Mouse (Mus musculus) heart, adult 2 months (tissue): ENCODE measurements around the gene Glt8d2. TPM values are rescaled to one million over a fixed set of nuclear protein-coding genes. Genes with fewer than 3 reads are reported as not detected.
A peak's percentile ranks its signal among the peaks of the same experiment; 100 is the strongest.

Experiments used
- DNase-seq, 2 experiments: peaks; one replicate each; pipeline ENCODE4 v3.0.0; 2021
- H3K27ac ChIP-seq: fragments of 200-600 bp; 2 replicates; pipeline ENCODE4 v1.8.1; 2022
- H3K27me3 ChIP-seq: fragments of 200-500 bp; 2 replicates; pipeline ENCODE4 v1.6.1; 2012; ENCODE audit warnings: mild to moderate bottlenecking, low read length, inconsistent platforms, mixed read lengths; ENCODE audit not compliant: control insufficient read depth, insufficient read depth
- H3K36me3 ChIP-seq: fragments of 200-500 bp; 2 replicates; pipeline ENCODE4 v1.6.1; 2012; ENCODE audit warnings: low read length, inconsistent platforms; ENCODE audit not compliant: control insufficient read depth, insufficient read depth
- H3K4me1 ChIP-seq: fragments of 200-500 bp; 2 replicates; pipeline ENCODE4 v1.6.1; 2011; ENCODE audit warnings: low read length; ENCODE audit not compliant: control insufficient read depth, insufficient read depth
- H3K4me3 ChIP-seq: fragments of 200-600 bp; 2 replicates; pipeline ENCODE4 v1.8.1; 2022
- H3K79me2 ChIP-seq: fragments of 200-500 bp; replicated peaks from 2 replicates; pipeline ENCODE4 v1.6.1; 2012; ENCODE audit warnings: mild to moderate bottlenecking, inconsistent platforms, low read length, moderate library complexity, mixed read lengths; ENCODE audit not compliant: control insufficient read depth, insufficient read depth
- H3K9ac ChIP-seq: fragments of 200-500 bp; 2 replicates; pipeline ENCODE4 v1.6.1; 2012; ENCODE audit warnings: low read depth, mild to moderate bottlenecking, control low read depth, inconsistent platforms, low read length, mixed read lengths
- CTCF ChIP-seq: fragments of 200-600 bp; IDR thresholded peaks from 2 replicates; pipeline ENCODE4 v1.8.1; 2022; ENCODE audit warnings: antibody characterized with exemption, mild to moderate bottlenecking, moderate library complexity
- EP300 ChIP-seq: fragments of 200-500 bp; IDR thresholded peaks from 2 replicates; pipeline ENCODE4 v1.6.1; 2011; ENCODE audit warnings: low read depth, low read length, control low read depth; ENCODE audit not compliant: insufficient read depth
- POLR2A ChIP-seq: fragments of 200-500 bp; IDR thresholded peaks from 2 replicates; pipeline ENCODE4 v1.6.1; 2011; ENCODE audit warnings: mild to moderate bottlenecking, low read depth, low read length, control low read depth; ENCODE audit not compliant: insufficient read depth
- WGBS: fragments of 180-500 bp; shearing (Covaris S2); methylation state at CpG from one replicate; pipeline ENCODE4 v1.1.7; 2018; 5-methylcytosine and 5-hydroxymethylcytosine counted together
- intact Hi-C: fragments of 180-260 bp; cut with DNase I; formaldehyde crosslinking; loops from one replicate; pipeline ENCODE4 v1.15.1; 2025
- polyA plus RNA-seq: library from polyadenylated mRNA; depleted of rRNA; stranded (reverse); fragments of >200 nt; gene quantifications from 2 replicates; pipeline ENCODE4 v1.2.3, GENCODE M21; 2012
- total RNA-seq, 2 experiments: library from RNA; stranded (reverse); gene quantifications; 2 replicates each; pipeline ENCODE4 v1.2.3; 2021

Glt8d2 gene
- total and polyA plus RNA-seq, 3 experiments = 2.2 to 3.0 (median 2.8) TPM

DNA sequence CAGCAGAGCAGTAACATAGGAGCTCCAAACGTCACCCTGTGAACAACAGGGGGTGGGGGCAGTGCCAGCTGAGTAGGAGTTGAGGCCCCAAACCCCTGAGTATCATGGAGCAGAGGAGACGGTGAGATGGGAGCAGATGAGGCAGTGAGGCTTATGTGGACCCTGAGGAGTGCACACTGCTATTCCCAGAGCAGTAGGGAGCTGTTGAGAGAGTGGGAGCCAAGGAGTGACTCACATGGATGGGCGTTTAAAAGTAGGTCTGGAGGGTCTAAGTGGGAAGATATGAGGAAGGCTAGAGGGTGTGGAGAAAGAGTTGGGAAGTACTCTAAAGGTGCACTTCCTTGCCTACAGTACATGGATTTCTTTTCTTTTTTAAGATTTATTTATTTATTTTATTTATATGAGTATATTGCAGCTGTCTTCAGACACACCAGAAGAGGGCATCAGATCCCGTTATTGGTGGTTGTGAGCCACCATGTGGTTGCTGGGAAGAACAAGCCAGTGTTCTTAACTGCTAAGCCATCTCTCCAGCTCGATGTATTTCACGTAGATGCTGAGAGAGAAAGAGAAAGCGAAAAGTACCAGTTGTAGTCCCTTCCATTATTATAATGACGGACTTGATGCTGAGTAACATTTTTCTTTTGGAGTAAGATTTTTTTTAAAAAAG lies 51.3 kb downstream of the Glt8d2 start:
- TF ChIP-seq CTCF = peak; percentile 18; the same call in 1 of the 2 replicates
- TF ChIP-seq EP300 = no peak
- no peak for TF ChIP-seq POLR2A
- no peak for DNase-seq
- intact Hi-C loops = no loop called here
- Histone ChIP-seq H3K9ac (no peak overlapping the region), H3K36me3 (peaks cover 5% of the 10 kb centered on the region), H3K27ac (no peak overlapping the region), H3K79me2 (no peaks in the 10 kb centered on the region; the same call in 1 of the 2 replicates), H3K4me1 (peaks cover 3% of the 10 kb centered on the region; the same call in 1 of the 2 replicates), H3K4me3 (no peak overlapping the region), H3K27me3 (no peaks in the 10 kb centered on the region)
- 84% methylated on average over 8 of the region's 8 CpGs for WGBS

GRCm38 (mm10) chr10:82636321-82636720 lies 54.1 kb downstream of the Glt8d2 start:
- WGBS = 79% methylated on average over 3 of the region's 3 CpGs
- no peak overlapping the region for H3K9ac ChIP-seq
- no peak overlapping the region for H3K4me3 ChIP-seq
- intact Hi-C loops = no loop called here
- H3K79me2 ChIP-seq = peaks cover 1% of the 10 kb centered on the region; the same call in 1 of the 2 replicates
- peaks cover 5% of the 10 kb centered on the region for H3K36me3 ChIP-seq
- no peak overlapping the region for H3K27ac ChIP-seq
- no peak for TF ChIP-seq CTCF
- TF ChIP-seq POLR2A = no peak
- TF ChIP-seq EP300 = no peak
- peaks cover 3% of the 10 kb centered on the region; the same call in 1 of the 2 replicates for H3K4me1 ChIP-seq
- H3K27me3 ChIP-seq = no peaks in the 10 kb centered on the region
- no peak for DNase-seq

DNA sequence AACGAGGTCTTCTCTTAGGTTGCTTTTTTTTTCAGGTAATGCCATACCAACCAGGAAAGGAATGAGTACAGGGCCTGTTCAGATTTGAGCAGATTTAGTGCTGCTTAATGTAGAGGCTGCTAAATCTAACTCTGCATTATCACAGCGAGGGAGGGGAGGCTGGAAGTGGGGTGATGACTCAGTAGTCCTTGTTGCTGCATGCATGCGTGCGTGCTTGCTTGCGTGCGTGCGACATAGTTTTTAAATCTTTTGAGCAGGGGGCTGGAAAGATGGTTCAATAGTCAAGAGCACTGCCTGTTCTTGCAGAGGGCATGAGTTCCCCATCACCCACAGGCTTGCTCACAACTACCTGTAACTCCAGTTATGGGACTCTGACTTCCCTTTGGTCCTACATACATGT lies 56.1 kb downstream of the Glt8d2 start:
- no peaks in the 10 kb centered on the region for H3K27me3 ChIP-seq
- TF ChIP-seq EP300 = no peak
- TF ChIP-seq POLR2A = no peak
- no peak for TF ChIP-seq CTCF
- peaks cover 2% of the 10 kb centered on the region for H3K36me3 ChIP-seq
- no peak overlapping the region for H3K4me3 ChIP-seq
- 95% methylated on average over 7 of the region's 7 CpGs for WGBS
- no peak for DNase-seq
- intact Hi-C loops = loop anchor here (5.0 kb wide), 1 partner anchor 128 kb away; the partner anchor contains the start of gene Nfyb
- no peak overlapping the region for H3K27ac ChIP-seq
- peaks cover 5% of the 10 kb centered on the region for H3K4me1 ChIP-seq
- peaks cover 1% of the 10 kb centered on the region; the same call in 1 of the 2 replicates for H3K79me2 ChIP-seq
- H3K9ac ChIP-seq = no peak overlapping the region

DNA sequence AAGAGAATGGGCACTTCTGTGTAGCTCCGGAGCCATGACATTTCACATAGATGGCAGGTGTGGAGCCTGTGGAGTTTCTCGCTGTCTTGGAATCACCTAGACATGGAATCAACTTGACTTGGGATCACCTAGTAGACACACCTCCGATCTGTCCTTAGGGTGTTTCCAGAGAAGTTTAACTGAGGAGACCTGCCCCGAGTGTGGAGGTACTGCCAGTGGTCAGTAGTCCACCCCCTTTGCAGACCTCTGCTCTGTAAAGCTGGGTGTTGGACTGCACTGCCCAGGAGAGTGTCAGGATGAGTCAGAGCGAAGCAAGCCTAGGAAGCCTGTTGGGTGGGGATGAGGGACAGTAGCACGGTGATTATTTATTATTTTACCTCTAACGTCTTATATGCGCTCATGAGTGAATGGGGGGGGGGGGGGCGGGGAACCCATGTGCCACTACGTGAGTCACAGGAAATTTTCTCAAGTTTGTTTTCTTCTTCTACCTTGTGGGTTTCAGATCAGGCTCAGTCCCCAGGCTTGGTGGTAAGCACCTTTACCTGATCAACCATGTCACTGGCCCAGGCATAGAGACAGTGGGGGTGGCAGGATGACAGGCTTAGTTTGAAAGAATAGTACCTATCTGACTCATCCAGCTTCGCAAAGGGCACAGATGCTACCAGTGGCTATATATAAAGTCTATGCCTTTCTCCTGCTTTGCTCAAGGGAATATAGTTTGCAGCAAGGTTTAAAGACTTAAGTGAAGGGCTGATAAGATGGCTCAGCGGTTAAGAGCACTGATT lies 57.8 kb downstream of the Glt8d2 start:
- H3K9ac ChIP-seq = no peak overlapping the region
- 95% methylated on average over 12 of the region's 12 CpGs for WGBS
- H3K27ac ChIP-seq = no peak overlapping the region
- no peak for DNase-seq
- H3K27me3 ChIP-seq = no peaks in the 10 kb centered on the region
- TF ChIP-seq CTCF = no peak
- TF ChIP-seq EP300 = no peak
- no peak for TF ChIP-seq POLR2A
- intact Hi-C loops = loop anchor here (5.0 kb wide), 1 partner anchor 130 kb away; the partner anchor contains the start of gene Nfyb
- H3K79me2 ChIP-seq = peaks cover 1% of the 10 kb centered on the region; the same call in 1 of the 2 replicates
- no peak overlapping the region for H3K4me3 ChIP-seq
- peaks cover 5% of the 10 kb centered on the region for H3K4me1 ChIP-seq
- H3K36me3 ChIP-seq = peaks cover 2% of the 10 kb centered on the region

- peaks cover 1% of the 10 kb centered on the region; the same call in 1 of the 2 replicates for H3K79me2 ChIP-seq
- H3K36me3 ChIP-seq = no peaks in the 10 kb centered on the region
- H3K4me1 ChIP-seq = peaks cover 3% of the 10 kb centered on the region
- no peak overlapping the region for H3K27ac ChIP-seq
- no peak for TF ChIP-seq CTCF
- no peak for TF ChIP-seq EP300
- TF ChIP-seq POLR2A = no peak
- no peak overlapping the region for H3K9ac ChIP-seq
- 49% methylated on average over 7 of the region's 7 CpGs for WGBS
- H3K4me3 ChIP-seq = no peak overlapping the region
- DNase-seq = no peak
- intact Hi-C loops = loop anchor here (5.0 kb wide), 1 partner anchor 131 kb away; the partner anchor contains the start of gene Nfyb
- no peaks in the 10 kb centered on the region for H3K27me3 ChIP-seq
Measured at GRCm38 (mm10) chr10:82631133-82631532, 59.3 kb downstream of the Glt8d2 start.

- DNase-seq = no peak
- Histone ChIP-seq H3K27me3 (no peaks in the 10 kb centered on the region), H3K4me3 (peak overlapping the region; percentile 87), H3K79me2 (peaks cover 1% of the 10 kb centered on the region; the same call in 1 of the 2 replicates), H3K4me1 (peaks cover 3% of the 10 kb centered on the region), H3K27ac (peak overlapping the region; percentile 88), H3K9ac (no peak overlapping the region), H3K36me3 (no peaks in the 10 kb centered on the region)
- WGBS = 21% methylated on average over 7 of the region's 7 CpGs
- no peak for TF ChIP-seq EP300
- no peak for TF ChIP-seq POLR2A
- TF ChIP-seq CTCF = no peak
- intact Hi-C loops = loop anchor here (5.0 kb wide), 1 partner anchor 132 kb away; the partner anchor contains the start of gene Nfyb
Measured at GRCm38 (mm10) chr10:82630497-82630896, 60.0 kb downstream of the Glt8d2 start.
